Mouse (Mus musculus) midbrain, embryonic 16.5 days (tissue): ENCODE measurements around the gene Atrnl1. TPM values are rescaled to one million over a fixed set of nuclear protein-coding genes. Genes with fewer than 3 reads are reported as not detected.

Experiments used
- ATAC-seq: fragments of 200-750 bp; cut with Nextera tagmentation; 2 replicates; pipeline ENCODE4 v1.8.0; 2017; ENCODE audit warnings: moderate TSS enrichment
- H3K27ac ChIP-seq: fragments of 300-500 bp; sonication (generic); 2 replicates; pipeline ENCODE4 v1.5.1; 2014; ENCODE audit warnings: mild to moderate bottlenecking, low read length, mixed read lengths
- H3K27me3 ChIP-seq: fragments of 300-500 bp; sonication (generic); 2 replicates; pipeline ENCODE4 v1.6.1; 2014; ENCODE audit warnings: low read depth, low read length, mixed read lengths; ENCODE audit not compliant: control insufficient read depth, insufficient read depth
- H3K36me3 ChIP-seq: fragments of 300-500 bp; sonication (generic); 2 replicates; pipeline ENCODE4 v1.6.1; 2014; ENCODE audit warnings: mild to moderate bottlenecking, low read length, moderate library complexity, mixed read lengths; ENCODE audit not compliant: control insufficient read depth, insufficient read depth
- H3K4me1 ChIP-seq: fragments of 300-500 bp; sonication (generic); 2 replicates; pipeline ENCODE4 v1.6.1; 2014; ENCODE audit warnings: mild to moderate bottlenecking, low read length, mixed read lengths; ENCODE audit not compliant: control insufficient read depth, insufficient read depth
- H3K4me2 ChIP-seq: fragments of 300-500 bp; sonication (generic); 2 replicates; pipeline ENCODE4 v1.6.1; 2014; ENCODE audit warnings: mild to moderate bottlenecking, low read length, mixed read lengths
- H3K4me3 ChIP-seq: fragments of 300-500 bp; sonication (generic); 2 replicates; pipeline ENCODE4 v1.5.1; 2014; ENCODE audit warnings: low read depth, mild to moderate bottlenecking, low read length, moderate library complexity, mixed read lengths
- H3K9ac ChIP-seq: fragments of 300-500 bp; sonication (generic); 2 replicates; pipeline ENCODE4 v1.6.1; 2014; ENCODE audit warnings: low read depth, low read length, mixed read lengths
- H3K9me3 ChIP-seq: fragments of 300-500 bp; sonication (generic); replicated peaks from 2 replicates; pipeline ENCODE4 v1.6.1; 2014; ENCODE audit warnings: mild to moderate bottlenecking, low read length, mixed read lengths; ENCODE audit not compliant: control insufficient read depth, poor library complexity, severe bottlenecking
- WGBS: fragments of 180-500 bp; shearing (Covaris S2); extraction: QIAGEN DNeasy Blood & Tissue Kit; methylation state at CpG from one replicate; pipeline ENCODE4 v1.1.7; 2014; 5-methylcytosine and 5-hydroxymethylcytosine counted together
- polyA plus RNA-seq: library from polyadenylated mRNA; unstranded; fragments of >200 nt; fragmentation: Nextera tagmentation; extraction: Ambion mirVana; gene quantifications from 2 replicates; pipeline ENCODE4 v1.2.1, GENCODE M21; 2015

The Atrnl1 gene
- polyA plus RNA-seq, 1 experiment from 2014 or later = 8.3 TPM

- no peak overlapping the region for H3K4me3 ChIP-seq
- H3K27ac ChIP-seq = no peak overlapping the region
- no peaks in the 10 kb centered on the region for H3K36me3 ChIP-seq
- no peaks in the 10 kb centered on the region for H3K27me3 ChIP-seq
- no peak overlapping the region for H3K4me2 ChIP-seq
- no peaks in the 10 kb centered on the region for H3K9me3 ChIP-seq
- H3K4me1 ChIP-seq = peaks cover 5% of the 10 kb centered on the region; the same call in 1 of the 2 replicates
- WGBS = 49% methylated on average over 16 of the region's 16 CpGs
- H3K9ac ChIP-seq = no peak overlapping the region
- ATAC-seq = no peak
Measured at GRCm38 (mm10) chr19:57961738-57962640, 351.2 kb downstream of the Atrnl1 start.

GRCm38 (mm10) chr19:57963874-57964273, 353.0 kb downstream of the Atrnl1 start:
- no peaks in the 10 kb centered on the region for H3K9me3 ChIP-seq
- whole genome bisulfite sequencing = 85% methylated on average over 6 of the region's 6 CpGs
- H3K36me3 ChIP-seq = no peaks in the 10 kb centered on the region
- H3K4me3 ChIP-seq = no peak overlapping the region
- H3K27ac ChIP-seq = no peak overlapping the region
- H3K27me3 ChIP-seq = no peaks in the 10 kb centered on the region
- no peak overlapping the region for H3K4me2 ChIP-seq
- no peak for ATAC-seq
- peaks cover 5% of the 10 kb centered on the region; the same call in 1 of the 2 replicates for H3K4me1 ChIP-seq
- no peak overlapping the region for H3K9ac ChIP-seq

GRCm38 (mm10) chr19:57969766-57970165, 358.9 kb downstream of the Atrnl1 start:
- 86% methylated on average over 7 of the region's 7 CpGs for whole genome bisulfite sequencing
- H3K4me1 ChIP-seq = no peaks in the 10 kb centered on the region
- H3K4me2 ChIP-seq = no peak overlapping the region
- ATAC-seq = no peak
- H3K27me3 ChIP-seq = no peaks in the 10 kb centered on the region
- no peaks in the 10 kb centered on the region for H3K36me3 ChIP-seq
- no peak overlapping the region for H3K27ac ChIP-seq
- H3K9me3 ChIP-seq = no peaks in the 10 kb centered on the region
- H3K4me3 ChIP-seq = no peak overlapping the region
- H3K9ac ChIP-seq = no peak overlapping the region

- no peaks in the 10 kb centered on the region for H3K36me3 ChIP-seq
- H3K4me3 ChIP-seq = no peak overlapping the region
- WGBS = 92% methylated on average over 13 of the region's 13 CpGs
- H3K27me3 ChIP-seq = no peaks in the 10 kb centered on the region
- no peaks in the 10 kb centered on the region for H3K9me3 ChIP-seq
- no peak overlapping the region for H3K9ac ChIP-seq
- no peak overlapping the region for H3K4me2 ChIP-seq
- no peak overlapping the region for H3K27ac ChIP-seq
- ATAC-seq = no peak
- H3K4me1 ChIP-seq = no peaks in the 10 kb centered on the region
Measured at GRCm38 (mm10) chr19:57970342-57970895, 359.6 kb downstream of the Atrnl1 start.

GRCm38 (mm10) chr19:57975201-57975600, 364.4 kb downstream of the Atrnl1 start:
- H3K9me3 ChIP-seq = no peaks in the 10 kb centered on the region; the same call in 1 of the 2 replicates
- H3K4me3 ChIP-seq = no peak overlapping the region
- H3K4me2 ChIP-seq = no peak overlapping the region
- 0 out of 2 replicates have a peak, but pooled peaks cover 2% of the 10 kb centered on the region for H3K36me3 ChIP-seq
- H3K27me3 ChIP-seq = no peaks in the 10 kb centered on the region
- H3K4me1 ChIP-seq = no peaks in the 10 kb centered on the region
- H3K9ac ChIP-seq = no peak overlapping the region
- WGBS = 94% methylated on average over 6 of the region's 6 CpGs
- no peak overlapping the region for H3K27ac ChIP-seq
- ATAC-seq = no peak

- no peak overlapping the region for H3K27ac ChIP-seq
- H3K4me3 ChIP-seq = no peak overlapping the region
- 39% methylated on average over 21 of the region's 21 CpGs for WGBS
- no peak overlapping the region for H3K9ac ChIP-seq
- no peaks in the 10 kb centered on the region for H3K9me3 ChIP-seq
- no peaks in the 10 kb centered on the region for H3K36me3 ChIP-seq
- 0 out of 2 replicates have a peak, but pooled peaks have one; percentile 36 for ATAC-seq
- H3K4me1 ChIP-seq = peaks cover 8% of the 10 kb centered on the region
- no peaks in the 10 kb centered on the region for H3K27me3 ChIP-seq
- H3K4me2 ChIP-seq = no peak overlapping the region
Measured at GRCm38 (mm10) chr19:57985918-57986900, 375.4 kb downstream of the Atrnl1 start.

- no peak overlapping the region for H3K9ac ChIP-seq
- no peaks in the 10 kb centered on the region for H3K36me3 ChIP-seq
- peaks cover 11% of the 10 kb centered on the region for H3K4me1 ChIP-seq
- no peak overlapping the region for H3K27ac ChIP-seq
- H3K4me3 ChIP-seq = no peak overlapping the region
- WGBS = 82% methylated on average over 17 of the region's 17 CpGs
- ATAC-seq = no peak
- no peaks in the 10 kb centered on the region for H3K27me3 ChIP-seq
- no peaks in the 10 kb centered on the region for H3K9me3 ChIP-seq
- no peak overlapping the region for H3K4me2 ChIP-seq
Measured at GRCm38 (mm10) chr19:57987696-57988393, 377.0 kb downstream of the Atrnl1 start.

GRCm38 (mm10) chr19:57988559-57989093, 377.8 kb downstream of the Atrnl1 start:
- Histone ChIP-seq H3K36me3 (no peaks in the 10 kb centered on the region), H3K9me3 (no peaks in the 10 kb centered on the region), H3K27ac (no peak overlapping the region), H3K4me3 (no peak overlapping the region), H3K4me2 (no peak overlapping the region), H3K27me3 (no peaks in the 10 kb centered on the region), H3K9ac (no peak overlapping the region), H3K4me1 (peaks cover 11% of the 10 kb centered on the region)
- no peak for ATAC-seq
- WGBS = 57% methylated on average over 10 of the region's 10 CpGs
